Mouse (Mus musculus) midbrain, postnatal 0 days (tissue): ENCODE results near the gene Gm17545. TPM values are rescaled to one million over a fixed set of nuclear protein-coding genes. Genes with fewer than 3 reads are reported as not detected.

Experiments used
- ATAC-seq: fragments of 200-750 bp; cut with Nextera tagmentation; 2 replicates; pipeline ENCODE4 v1.8.0; 2017; ENCODE audit warnings: moderate number of reproducible peaks, mild to moderate bottlenecking, moderate TSS enrichment, moderate library complexity; ENCODE audit not compliant: low FRiP score
- DNase-seq: peaks from one replicate; pipeline ENCODE4 v3.0.0-alpha.2; 2015; ENCODE audit warnings: low spot score
- H3K27ac ChIP-seq: fragments of 300-500 bp; sonication (generic); 2 replicates; pipeline ENCODE4 v1.5.1; 2014; ENCODE audit warnings: low read depth, mild to moderate bottlenecking, low read length, mixed read lengths
- H3K27me3 ChIP-seq: fragments of 300-500 bp; sonication (generic); 2 replicates; pipeline ENCODE4 v1.6.1; 2014; ENCODE audit warnings: low read length, control low read depth, mixed read lengths; ENCODE audit not compliant: insufficient read depth
- H3K36me3 ChIP-seq: fragments of 300-500 bp; sonication (generic); 2 replicates; pipeline ENCODE4 v1.6.1; 2014; ENCODE audit warnings: low read length, control low read depth, mixed read lengths; ENCODE audit not compliant: insufficient read depth
- H3K4me1 ChIP-seq: fragments of 300-500 bp; sonication (generic); 2 replicates; pipeline ENCODE4 v1.6.1; 2014; ENCODE audit warnings: mild to moderate bottlenecking, control low read depth, antibody characterized with exemption, low read length, mixed read lengths; ENCODE audit not compliant: insufficient read depth
- H3K4me2 ChIP-seq: fragments of 300-500 bp; sonication (generic); 2 replicates; pipeline ENCODE4 v1.6.1; 2014; ENCODE audit warnings: low read depth, mild to moderate bottlenecking, low read length, mixed read lengths; ENCODE audit not compliant: poor library complexity, severe bottlenecking
- H3K4me3 ChIP-seq: fragments of 300-500 bp; sonication (generic); 2 replicates; pipeline ENCODE4 v1.5.1; 2014; ENCODE audit warnings: low read depth, mild to moderate bottlenecking, low read length, moderate library complexity
- H3K9ac ChIP-seq: fragments of 300-500 bp; sonication (generic); replicated peaks from 2 replicates; pipeline ENCODE4 v1.6.1; 2014; ENCODE audit warnings: mild to moderate bottlenecking, low read length, moderate library complexity, mixed read lengths; ENCODE audit not compliant: poor library complexity, severe bottlenecking
- H3K9me3 ChIP-seq: fragments of 300-500 bp; sonication (generic); 2 replicates; pipeline ENCODE4 v1.6.1; 2016; ENCODE audit warnings: low read length, control low read depth
- CTCF ChIP-seq: IDR thresholded peaks from 2 replicates; pipeline ENCODE4 v1.5.1; 2016; ENCODE audit warnings: antibody characterized with exemption, mild to moderate bottlenecking
- WGBS: fragments of 180-500 bp; shearing (Covaris S2); extraction: QIAGEN DNeasy Blood & Tissue Kit; methylation state at CpG from one replicate; pipeline ENCODE4 v1.1.7; 2014; 5-methylcytosine and 5-hydroxymethylcytosine counted together
- polyA plus RNA-seq: library from polyadenylated mRNA; unstranded; fragments of >200 nt; fragmentation: Nextera tagmentation; extraction: Ambion mirVana; gene quantifications from 2 replicates; pipeline ENCODE4 v1.2.1, GENCODE M21; 2015
- total RNA-seq: library from RNA; depleted of rRNA; stranded (reverse); fragments of >200 nt; gene quantifications from 2 replicates; pipeline ENCODE4 v1.2.3, GENCODE M21; 2014

The Gm17545 gene
- total and polyA plus RNA-seq, 2 experiments from 2014 or later: not detected

- Histone ChIP-seq H3K27me3 (no peaks in the 10 kb centered on the region), H3K4me1 (no peaks in the 10 kb centered on the region), H3K27ac (no peak overlapping the region), H3K9me3 (no peaks in the 10 kb centered on the region), H3K4me2 (no peak overlapping the region), H3K36me3 (peaks cover 56% of the 10 kb centered on the region), H3K9ac (no peak overlapping the region), H3K4me3 (no peak overlapping the region)
- DNase-seq (no peak), ATAC-seq (no peak)
- WGBS: 95% methylated on average over 5 of the region's 5 CpGs
- TF ChIP-seq CTCF: no peak
These were observed 6.9 kb upstream of the Gm17545 start for GRCm38 (mm10) chr9:22447213-22447612.

- Histone ChIP-seq H3K36me3 (peaks cover 65% of the 10 kb centered on the region), H3K4me2 (no peak overlapping the region), H3K9me3 (no peaks in the 10 kb centered on the region), H3K9ac (no peak overlapping the region), H3K4me1 (no peaks in the 10 kb centered on the region), H3K27me3 (no peaks in the 10 kb centered on the region), H3K4me3 (no peak overlapping the region), H3K27ac (no peak overlapping the region)
- DNase-seq (no peak), ATAC-seq (no peak)
- WGBS: 85% methylated on average over 13 of the region's 13 CpGs
- peak; percentile 29; the same call in 1 of the 2 replicates for TF ChIP-seq CTCF
These were observed 5.7 kb upstream of the Gm17545 start for GRCm38 (mm10) chr9:22448420-22448819.

DNA sequence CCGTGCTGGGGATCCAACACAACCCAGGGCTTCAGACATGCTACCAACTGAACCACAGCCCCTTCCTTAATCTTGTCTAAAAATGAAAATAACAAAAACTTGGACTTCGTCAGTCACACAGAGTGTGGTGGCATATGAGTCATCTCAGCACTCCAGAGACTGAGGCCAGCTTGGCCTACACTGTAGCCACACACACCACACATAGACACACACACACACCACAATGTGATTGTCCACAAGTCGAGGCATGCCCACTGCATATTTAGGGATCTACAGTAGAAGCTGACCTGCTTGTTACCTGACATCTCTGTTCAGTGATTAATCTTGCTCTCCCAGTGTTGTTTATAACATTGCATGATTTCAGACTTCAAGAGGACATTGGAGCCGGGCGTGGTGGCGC, 4.9 kb upstream of the Gm17545 start:
- H3K9ac ChIP-seq: no peak overlapping the region
- 95% methylated on average over 6 of the region's 6 CpGs for WGBS
- H3K27ac ChIP-seq: no peak overlapping the region
- H3K4me3 ChIP-seq: no peak overlapping the region
- peaks cover 68% of the 10 kb centered on the region for H3K36me3 ChIP-seq
- ATAC-seq (no peak), DNase-seq (no peak)
- no peaks in the 10 kb centered on the region for H3K9me3 ChIP-seq
- H3K27me3 ChIP-seq: no peaks in the 10 kb centered on the region
- no peaks in the 10 kb centered on the region for H3K4me1 ChIP-seq
- no peak for TF ChIP-seq CTCF
- H3K4me2 ChIP-seq: no peak overlapping the region

- H3K27ac ChIP-seq: no peak overlapping the region
- no peaks in the 10 kb centered on the region for H3K4me1 ChIP-seq
- no peaks in the 10 kb centered on the region for H3K9me3 ChIP-seq
- WGBS: 91% methylated on average over 10 of the region's 10 CpGs
- no peak for TF ChIP-seq CTCF
- H3K4me3 ChIP-seq: no peak overlapping the region
- no peaks in the 10 kb centered on the region for H3K27me3 ChIP-seq
- peaks cover 77% of the 10 kb centered on the region for H3K36me3 ChIP-seq
- DNase-seq (no peak), ATAC-seq (no peak)
- no peak overlapping the region for H3K9ac ChIP-seq
- no peak overlapping the region for H3K4me2 ChIP-seq
These were observed 1.4 kb upstream of the Gm17545 start for GRCm38 (mm10) chr9:22452697-22453096.

DNA sequence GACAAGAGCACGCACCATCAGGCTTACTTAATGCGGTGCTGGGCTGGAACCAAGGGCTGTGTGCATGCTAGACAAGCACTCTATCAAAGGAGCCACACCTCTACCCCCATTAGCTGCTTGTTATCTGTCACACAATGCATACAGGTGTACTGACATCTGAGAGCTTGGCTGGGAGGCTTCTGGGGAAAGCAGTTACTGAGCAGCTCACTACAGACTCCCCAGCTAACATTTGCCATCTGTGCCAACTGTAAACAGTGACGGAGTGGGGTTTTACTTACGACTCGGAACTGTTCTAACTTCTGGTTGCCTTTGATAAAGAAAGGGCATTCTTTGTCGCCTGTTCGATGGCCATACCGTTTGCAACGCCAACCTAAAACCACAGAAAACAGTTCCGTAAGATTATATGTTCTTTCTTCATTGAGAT, 577 bp upstream of the Gm17545 start:
- no peak for TF ChIP-seq CTCF
- DNase-seq: no peak
- ATAC-seq: no peak
- no peaks in the 10 kb centered on the region for H3K4me1 ChIP-seq
- 93% methylated on average over 10 of the region's 10 CpGs for WGBS
- H3K27me3 ChIP-seq: no peaks in the 10 kb centered on the region
- no peaks in the 10 kb centered on the region for H3K9me3 ChIP-seq
- no peak overlapping the region for H3K4me2 ChIP-seq
- H3K4me3 ChIP-seq: no peak overlapping the region
- H3K36me3 ChIP-seq: peaks cover 69% of the 10 kb centered on the region
- no peak overlapping the region for H3K27ac ChIP-seq
- no peak overlapping the region for H3K9ac ChIP-seq

DNA sequence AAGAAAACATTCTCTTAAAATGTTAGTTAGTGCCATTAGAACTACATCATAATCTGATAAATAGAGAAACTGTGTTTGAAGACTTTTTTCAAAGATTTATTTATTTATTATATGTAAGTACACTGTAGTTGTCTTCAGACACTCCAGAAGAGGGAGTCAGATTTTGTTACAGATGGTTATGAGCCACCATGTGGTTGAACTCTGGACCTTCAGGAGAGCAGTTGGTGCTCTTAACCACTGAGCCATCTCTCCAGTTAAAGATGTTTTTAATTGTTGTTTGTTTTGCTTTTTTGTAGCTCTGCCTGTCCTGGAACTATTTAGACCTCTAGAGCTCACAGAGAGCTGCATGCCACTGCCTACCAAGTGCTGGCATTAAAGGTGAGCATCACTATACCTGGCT, 951 bp downstream of the Gm17545 start:
- Histone ChIP-seq H3K27ac (no peak overlapping the region), H3K36me3 (peaks cover 57% of the 10 kb centered on the region), H3K9me3 (no peaks in the 10 kb centered on the region), H3K4me2 (no peak overlapping the region), H3K4me1 (no peaks in the 10 kb centered on the region), H3K4me3 (no peak overlapping the region), H3K27me3 (no peaks in the 10 kb centered on the region), H3K9ac (no peak overlapping the region)
- ATAC-seq (no peak), DNase-seq (no peak)
- peak; percentile 21 for TF ChIP-seq CTCF
